Mouse (Mus musculus): ENCODE measurements around the gene Zmiz1. TPM values are rescaled to one million over a fixed set of nuclear protein-coding genes. Genes with fewer than 3 reads are reported as not detected.

The Zmiz1 gene
- polyA plus RNA-seq, 2 experiments from 2014 or later: 21.2 to 34.3 TPM

DNA sequence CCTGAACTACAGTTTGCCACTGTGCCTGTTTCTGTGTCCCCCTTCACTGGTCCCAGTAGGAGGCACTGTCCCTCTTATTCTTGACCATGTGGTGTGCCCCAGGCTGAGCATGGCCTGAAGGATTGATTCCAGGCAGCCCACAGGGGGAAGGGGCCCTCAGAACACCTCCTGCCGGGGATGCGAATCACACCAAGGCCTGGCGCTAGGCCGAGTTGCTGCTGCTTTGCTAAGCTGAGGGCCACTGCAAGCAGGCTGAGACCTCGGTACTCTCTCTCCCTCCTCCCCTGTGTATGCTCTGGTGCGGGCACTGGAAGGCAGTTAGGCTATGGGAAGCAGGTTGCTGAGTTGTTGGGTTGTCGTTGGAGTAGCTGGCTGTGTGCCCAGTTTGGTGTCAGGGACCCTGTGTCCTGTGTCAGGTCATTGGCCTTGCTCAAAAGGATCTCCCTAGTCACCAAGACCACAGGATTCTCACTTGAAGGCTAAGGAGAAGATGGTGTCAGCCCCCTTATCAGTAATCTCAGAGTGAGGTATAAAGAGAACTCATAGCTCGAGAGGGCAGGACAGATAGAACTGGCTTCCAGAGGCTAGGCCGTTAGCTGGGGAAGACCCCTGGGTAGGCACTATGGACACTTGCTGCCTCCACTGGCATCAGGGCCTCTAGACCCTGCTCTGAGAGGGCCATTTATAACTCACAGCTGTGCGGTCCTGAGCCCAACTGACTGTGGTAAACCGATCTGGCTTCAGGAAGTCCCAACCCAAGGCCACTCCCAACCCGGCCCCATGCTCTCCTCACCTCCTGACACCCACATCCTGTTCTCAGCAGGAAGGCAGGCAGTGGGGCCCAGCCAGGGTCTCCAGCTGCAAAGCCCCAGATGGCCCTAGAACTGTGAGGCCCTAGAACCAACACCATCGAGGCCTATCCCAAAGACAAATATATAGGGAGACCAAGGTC lies 57.9 kb downstream of the Zmiz1 start:
- peak; percentile 92 for ATAC-seq

DNA sequence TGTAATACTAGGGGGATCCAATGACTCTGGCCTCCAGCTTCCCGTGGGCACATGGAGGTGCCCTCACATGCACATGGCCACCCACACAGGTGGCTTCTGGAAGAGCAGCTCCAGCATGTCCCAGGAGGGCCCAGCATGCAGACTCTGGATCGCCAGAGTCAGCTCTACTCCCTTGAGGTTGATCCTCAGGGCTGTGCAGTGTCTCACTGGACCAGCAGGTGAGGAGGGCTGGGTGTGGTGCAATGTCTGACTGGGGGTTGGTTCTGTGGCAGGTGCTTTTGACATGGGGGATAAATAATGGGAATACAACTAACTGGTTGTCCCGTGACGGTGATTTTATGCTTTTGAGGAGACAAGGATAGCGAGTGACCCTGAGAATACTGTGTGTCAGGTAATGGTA lies 59.7 kb downstream of the Zmiz1 start:
- ATAC-seq: no peak

DNA sequence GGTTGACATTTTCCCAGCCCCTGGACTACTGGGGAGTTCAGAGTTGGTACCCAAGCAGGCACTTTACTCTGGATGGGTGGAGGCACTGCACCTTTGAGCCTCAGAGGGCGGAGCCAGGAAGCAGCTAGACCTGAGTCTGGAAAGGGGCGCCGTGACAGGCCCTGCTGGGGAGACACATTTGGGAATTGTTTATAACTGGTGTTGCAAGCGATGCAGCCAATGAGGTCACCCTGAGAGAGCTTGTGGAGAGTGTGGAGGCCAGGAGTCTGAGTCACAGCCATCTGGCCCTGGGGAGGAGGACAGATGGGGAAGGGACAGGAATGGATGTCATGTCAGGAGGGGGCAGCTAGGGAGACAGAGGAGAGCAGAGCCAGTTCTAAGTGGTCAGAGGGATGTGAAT lies 60.7 kb downstream of the Zmiz1 start:
- ATAC-seq: no peak

DNA sequence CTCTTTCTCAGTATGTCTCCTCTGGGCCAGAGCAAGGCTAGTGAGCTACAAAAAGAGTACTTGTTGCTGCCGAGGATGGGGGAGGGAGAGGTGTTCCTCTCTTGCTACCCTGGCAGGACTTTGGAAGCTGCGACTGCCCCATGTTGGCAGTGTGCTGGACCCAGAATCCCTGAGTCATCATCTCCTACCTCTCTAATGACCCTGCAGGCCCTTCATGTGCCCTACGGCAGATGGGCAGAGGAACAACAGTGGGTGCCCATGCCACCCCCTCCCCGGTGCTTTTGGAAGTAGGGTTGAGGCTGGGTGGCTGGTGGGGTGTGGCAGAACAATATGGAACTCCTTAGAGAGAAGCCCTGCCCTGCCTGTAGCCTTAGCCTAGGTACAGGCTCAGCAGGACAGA lies 61.6 kb downstream of the Zmiz1 start:
- ATAC-seq: no peak

DNA sequence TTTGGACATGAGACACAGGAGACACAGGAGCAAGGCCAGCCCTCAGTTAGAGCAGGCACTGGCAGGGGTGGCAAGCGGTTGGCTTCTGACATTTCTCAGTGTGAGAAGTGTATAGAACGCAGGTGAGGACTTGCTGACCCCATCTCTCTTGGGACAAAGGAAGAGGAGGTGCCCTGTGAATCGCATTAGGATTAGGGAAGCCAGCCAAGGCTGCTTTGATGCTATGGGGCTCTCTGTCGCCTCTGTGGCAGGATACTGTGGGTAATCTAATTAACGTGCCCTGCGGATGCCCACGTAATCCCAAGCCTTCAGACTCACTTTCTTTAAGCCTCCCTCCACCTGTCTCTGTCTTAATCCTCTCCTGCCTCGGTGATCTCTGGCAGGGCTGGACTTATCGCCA lies 62.0 kb downstream of the Zmiz1 start:
- ATAC-seq: no peak

DNA sequence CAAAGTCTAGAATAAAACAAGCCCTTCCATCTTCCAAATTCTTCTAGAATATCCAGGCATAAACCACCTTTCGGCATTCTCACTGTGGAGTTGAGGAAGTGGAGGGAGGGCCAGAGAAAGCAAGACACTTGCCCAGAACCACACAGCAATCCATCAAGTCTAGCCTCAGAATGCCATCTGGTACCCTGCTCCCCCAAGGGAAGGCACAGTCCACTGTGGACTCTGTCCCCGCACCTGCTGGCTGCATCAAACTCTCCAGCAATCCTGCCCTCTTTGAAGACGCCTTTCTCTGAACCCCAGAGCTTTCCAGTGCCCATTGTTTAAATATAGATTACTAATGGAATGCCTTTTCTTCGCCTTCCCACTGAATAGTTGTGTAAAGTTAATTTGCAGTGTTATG lies 62.5 kb downstream of the Zmiz1 start:
- ATAC-seq: no peak

DNA sequence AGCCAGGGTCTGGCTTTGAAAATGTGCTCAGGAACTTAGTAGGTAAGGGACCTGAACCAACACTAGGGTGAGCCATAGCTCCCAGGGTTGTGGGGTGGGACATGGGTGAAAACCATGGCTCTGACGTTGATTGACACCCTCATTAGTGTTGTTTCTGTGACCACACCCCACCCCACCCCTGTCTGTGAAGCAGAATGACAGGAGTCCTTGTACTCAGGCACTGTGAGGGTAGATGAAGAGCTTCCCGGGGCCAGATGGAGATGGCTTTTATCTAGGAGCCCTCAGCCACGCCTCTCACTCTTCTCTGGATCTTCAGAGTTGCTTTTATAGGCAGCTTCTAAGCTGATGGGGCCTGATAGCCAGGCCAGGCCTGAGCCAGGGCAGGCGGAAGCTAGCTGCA lies 63.4 kb downstream of the Zmiz1 start:
- no peak for ATAC-seq

DNA sequence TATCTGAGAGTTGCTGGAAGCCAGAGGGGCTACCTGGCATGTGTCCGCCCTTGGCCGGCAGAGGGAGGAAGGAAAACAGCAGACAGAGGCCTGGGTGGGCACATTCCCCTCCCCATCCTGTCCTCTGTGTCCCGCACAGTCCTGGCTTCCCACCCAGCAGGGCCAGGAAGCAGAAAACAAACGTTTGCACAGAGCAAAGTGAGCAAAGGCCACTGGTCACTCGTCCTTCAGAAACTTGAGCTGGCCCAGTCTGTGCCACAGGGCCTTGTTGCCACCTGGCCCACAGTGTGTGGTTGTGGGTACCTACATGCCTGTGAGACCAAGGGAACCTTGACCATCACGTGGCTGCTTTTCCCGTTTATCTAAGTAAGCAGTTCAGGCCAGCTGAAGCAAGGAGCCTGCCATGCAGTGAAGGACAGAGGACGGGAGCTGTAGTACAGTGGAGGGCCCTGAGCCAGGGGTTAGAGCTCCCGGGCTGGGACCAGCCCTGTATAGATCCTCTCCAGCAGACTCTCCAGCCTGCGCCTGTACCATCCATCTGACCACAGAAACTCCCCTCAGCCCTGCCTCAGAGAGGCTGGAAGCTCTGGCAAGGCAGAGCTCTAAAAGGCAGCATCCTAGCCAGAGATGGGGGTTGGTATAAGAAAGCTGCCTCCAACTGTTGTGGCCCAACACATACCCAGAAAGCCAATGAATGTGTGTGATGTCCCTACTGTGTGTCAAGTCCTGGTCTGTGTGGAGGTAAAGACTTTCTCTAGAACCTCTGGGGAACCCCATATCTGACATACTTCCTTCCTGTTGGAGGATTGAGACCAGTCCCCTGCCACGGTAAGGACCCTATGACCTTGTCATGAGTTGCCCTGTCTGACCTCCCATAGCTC lies 64.5 kb downstream of the Zmiz1 start:
- ATAC-seq: no peak

DNA sequence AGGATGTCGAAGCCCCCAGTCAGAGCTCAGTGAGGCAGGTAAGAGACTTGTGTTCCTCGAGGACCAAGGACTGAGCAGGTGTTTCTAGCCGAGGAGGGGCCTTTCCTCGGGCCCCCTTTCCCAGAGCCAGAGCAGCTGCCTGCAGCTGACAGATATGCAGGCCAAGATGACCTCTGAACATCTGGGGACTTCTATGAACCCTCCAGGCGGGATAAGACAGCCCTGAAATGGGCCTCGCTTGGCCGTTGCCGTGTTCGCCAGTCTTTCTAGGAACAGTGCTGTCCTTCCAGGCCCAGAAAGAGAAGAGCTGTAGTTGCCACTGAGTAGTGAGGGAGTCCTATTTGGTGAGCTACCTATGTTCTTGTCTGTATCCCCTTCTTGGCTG lies 65.1 kb downstream of the Zmiz1 start:
- no peak for ATAC-seq

DNA sequence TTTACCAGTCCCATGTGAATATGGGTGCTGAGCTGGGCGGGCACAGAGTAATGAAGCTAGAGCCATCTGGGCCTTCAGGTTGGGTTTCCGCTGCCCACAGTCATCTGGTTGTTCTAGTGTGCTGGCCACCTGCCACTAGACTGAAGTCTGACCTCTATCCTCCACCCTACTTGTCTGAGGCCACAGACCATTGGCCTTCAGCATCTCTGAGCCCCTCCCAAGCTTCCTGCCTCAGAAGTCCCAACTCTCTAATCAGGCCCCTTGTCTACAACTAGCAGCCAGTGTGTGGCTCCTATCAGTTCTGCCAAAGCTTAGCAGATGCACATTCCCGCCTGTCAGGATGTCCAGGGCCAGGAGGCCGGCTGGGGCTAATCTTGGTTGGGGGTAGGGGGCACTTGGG lies 65.9 kb downstream of the Zmiz1 start:
- ATAC-seq: no peak

DNA sequence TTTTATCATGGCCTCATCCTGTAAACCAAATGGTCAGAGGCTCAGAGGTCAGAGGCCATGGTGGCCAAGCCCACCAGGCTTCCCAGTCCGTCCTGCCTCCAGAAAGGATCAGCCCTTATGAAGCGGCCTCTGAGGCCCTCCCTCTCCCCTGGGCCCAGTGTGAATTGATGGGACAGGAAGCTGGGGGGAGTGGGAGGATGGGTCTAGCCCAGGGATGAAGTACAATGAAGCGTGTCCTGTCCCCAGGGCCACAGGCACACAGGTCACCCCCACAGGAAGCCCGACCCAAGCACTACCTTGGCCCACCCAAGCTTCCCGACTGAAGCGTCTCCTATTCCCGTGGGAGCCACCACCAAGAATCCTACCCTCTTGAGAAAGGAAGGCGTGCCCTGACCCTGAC lies 66.7 kb downstream of the Zmiz1 start:
- ATAC-seq: no peak

DNA sequence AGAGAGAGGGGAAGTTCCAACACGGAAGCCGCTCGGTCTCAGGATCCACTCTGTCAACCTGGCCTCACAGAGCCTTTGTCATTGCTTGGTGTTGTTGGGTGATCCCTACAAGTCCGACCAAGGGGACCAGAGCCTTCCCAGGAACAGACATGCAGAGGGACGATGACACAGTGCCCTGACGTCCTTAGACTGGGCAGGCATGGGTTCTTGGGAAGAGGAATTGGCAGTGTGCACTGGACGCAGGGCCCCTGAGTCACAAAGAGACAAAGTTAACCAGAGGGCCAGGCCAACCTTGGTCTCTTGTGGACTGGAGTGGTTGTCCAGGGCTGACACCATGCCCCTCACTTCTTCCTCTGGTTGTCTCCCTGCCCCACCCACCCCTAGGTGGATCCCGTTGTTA lies 67.9 kb downstream of the Zmiz1 start:
- no peak for ATAC-seq

DNA sequence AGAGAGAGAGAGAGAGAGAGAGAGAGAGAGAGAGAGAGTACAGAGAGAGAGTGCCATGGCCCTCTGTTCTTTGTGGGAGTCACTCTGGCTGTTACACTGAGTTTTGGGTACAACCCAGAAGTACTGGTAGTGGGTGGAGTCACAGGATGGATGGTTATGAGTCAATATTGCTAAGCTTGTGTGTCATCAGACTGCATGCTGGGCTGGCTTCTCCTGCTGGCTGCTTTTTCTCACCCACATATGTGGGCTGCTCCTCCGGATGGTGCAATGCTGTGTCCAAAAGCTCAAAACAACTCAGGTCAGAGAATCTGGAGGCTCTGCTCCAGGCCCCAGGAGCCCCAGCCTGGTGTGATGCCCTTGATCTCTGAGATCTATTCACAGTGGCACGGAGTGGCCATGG lies 68.3 kb downstream of the Zmiz1 start:
- peak; percentile 94 for ATAC-seq

DNA sequence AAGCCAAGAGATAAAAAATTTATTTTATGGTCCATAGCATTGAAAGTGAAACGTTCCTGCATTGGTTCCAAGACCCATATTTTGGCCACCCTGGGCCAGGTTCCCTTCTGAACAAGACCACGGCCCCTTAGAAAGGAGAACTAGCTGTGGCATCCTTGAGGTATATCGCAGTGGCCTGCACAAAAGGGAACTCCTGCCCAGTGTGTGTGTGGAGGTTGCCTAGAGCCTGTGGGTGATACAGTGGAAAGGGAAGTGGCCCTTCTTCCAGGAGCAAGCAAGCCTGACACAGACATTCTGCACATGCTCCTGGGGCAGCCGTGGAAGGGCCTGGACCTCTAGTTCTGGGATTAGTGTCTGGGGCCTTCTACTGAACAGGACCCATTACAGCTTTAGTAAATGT lies 71.4 kb downstream of the Zmiz1 start:
- ATAC-seq: no peak

DNA sequence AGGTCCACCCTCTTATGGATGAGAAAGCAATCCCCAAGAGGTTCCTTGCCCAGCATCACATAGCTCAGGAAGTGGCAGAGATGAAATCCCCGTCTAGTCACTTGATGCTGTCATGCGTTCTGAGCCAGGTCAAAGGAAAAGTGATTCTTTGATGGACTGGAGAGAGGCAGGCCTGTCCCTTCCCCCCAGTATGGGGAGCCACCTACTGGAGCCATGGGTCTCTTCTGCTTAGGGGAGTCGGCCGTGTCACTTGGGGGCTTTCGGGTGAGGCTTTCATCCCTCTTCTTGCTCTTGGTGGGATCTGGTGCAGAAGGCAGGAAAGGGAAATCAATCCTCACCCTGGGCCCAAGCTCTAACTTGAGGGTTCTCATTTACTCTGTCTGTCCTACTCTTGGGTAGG lies 71.8 kb downstream of the Zmiz1 start:
- ATAC-seq: no peak

DNA sequence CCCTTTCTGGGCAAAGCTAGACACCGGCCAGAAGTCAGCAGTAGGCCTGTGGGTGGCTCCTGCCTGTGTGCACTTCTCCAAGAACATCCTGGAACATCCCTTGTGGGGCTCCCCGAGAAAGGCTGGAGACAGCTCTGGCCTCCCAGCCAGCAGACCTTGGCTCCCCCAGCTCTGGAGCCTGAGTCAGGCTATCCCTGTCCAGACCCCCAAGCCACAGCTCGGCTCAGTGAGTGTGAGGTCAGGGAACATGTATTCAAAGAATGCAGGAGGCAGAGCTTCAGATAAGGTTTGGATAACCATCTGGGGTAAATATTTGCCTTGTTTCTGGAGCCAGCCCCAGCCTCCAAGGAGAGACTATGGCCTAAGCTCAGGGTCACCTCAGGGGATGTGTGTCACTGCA lies 74.0 kb downstream of the Zmiz1 start:
- no peak for ATAC-seq

DNA sequence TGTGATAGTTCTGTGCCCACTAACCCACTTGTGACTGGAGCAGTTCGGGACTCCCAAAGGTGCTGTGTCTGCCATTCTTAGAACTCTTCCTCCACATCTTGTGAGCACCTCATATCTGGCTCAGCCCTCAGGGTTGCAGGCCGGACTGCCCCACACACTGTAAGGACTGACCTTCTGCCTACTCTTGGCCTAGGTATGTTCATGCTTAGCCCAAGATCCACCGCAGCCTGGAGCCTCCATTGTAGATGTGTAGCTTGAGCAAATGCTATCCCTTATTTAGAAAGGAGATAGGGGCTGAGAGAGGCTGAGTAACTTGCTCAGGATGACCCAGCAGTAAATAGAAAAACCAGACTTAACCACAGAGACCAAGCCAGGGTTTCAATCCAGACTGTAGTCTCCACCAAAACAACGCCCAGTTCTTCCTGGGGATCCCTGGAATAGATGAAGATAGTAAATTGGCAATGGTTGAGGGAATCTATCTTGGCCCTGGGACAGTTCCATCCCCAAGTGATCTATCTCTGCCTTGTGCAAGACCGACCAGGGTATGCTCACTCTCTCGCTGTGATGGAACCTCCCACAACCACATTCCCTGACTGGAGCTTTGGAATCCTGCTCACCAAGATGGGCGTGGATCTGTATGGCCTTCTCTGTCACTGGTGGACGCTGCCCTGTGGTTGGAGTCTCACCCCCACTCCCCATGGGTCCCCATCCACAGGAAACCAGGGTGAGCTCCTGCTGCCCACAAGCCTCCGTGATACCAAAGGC lies 74.8 kb downstream of the Zmiz1 start:
- ATAC-seq: no peak

DNA sequence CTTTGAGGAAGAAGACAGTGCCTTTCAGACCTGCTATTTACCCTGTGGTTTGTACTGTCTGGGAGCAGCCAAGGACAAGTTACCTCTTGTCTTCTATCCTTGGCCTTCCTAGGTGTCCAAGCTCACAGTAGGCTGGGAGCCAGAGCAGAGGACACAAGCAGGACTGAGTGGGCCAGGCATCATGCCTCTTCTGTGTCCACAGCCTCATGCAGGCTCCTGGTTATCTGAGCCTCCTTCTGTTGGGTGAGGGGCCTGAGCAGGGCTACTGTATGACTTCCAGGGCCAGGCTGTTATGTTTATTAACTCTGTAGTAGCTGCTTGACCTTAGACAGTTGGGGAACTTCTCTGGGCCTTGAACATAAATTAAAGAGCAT lies 75.4 kb downstream of the Zmiz1 start:
- ATAC-seq: no peak

DNA sequence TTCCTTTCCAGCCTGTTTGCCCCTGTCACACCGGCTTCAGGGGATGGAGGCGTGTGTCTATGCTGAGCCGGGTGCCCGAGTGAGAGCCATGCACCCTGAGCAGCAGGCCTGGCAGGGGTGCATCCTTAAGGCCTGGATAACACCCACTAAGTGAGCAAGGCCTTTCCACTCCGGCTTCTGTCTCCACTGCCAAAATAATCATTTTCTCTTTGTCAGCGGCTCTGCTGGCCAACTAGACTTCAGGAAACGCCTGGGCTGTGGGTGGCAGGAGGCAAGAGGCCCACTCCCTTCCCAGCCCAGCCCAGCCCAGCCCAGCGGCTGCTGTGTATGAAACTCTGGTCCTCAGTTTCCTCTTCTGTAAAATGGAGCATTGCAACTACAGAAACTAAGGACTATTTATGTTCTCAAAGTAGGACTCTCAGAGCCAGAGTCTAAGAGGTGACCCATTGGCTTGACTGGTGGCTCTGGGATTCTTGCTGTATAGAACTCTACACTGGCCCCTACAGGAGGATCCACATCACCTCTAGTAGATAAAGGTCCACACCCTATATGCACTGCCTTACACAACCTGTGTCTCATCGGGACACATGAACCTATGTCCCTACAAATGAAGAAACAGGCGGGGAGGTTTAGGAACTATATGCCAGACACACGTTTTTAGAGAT lies 76.1 kb downstream of the Zmiz1 start:
- no peak for ATAC-seq

DNA sequence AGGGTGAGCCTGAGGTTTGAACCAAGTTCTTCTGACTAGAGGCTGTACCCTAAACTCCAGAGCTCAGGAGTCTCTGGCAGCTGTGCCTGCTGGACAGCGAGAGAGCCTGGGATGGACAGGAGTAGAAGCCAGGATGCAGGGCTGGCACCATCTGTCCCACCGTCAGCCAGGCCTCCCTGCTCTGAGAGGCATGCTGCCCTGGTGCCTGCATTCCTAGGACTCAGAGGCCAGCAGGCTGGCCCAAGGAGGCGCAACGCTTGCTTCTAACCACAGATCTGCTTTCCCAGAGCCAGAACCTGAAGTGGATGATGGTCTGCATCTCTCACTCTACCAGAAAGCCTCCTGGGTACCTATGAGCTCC lies 76.6 kb downstream of the Zmiz1 start:
- no peak for ATAC-seq

DNA sequence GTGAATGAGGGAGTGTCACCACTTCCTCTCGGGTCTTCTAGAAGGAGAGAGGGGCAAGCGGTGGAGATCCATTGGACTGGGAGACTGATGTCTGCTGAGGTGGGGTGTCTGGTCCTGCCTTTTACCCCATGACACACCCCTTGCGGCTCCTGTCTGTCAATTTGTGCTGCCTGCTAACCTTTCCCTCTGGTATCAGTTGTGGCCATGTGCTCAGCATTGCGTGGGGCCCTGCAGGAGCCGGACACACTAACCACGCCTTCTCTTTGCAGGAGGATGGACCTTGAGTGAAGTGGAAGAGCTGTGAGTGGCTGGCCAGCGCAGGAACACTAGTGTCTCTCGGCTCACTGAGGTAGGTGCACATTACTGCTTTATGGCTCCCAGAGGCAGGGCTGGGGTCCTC lies 77.5 kb downstream of the Zmiz1 start:
- ATAC-seq: no peak

DNA sequence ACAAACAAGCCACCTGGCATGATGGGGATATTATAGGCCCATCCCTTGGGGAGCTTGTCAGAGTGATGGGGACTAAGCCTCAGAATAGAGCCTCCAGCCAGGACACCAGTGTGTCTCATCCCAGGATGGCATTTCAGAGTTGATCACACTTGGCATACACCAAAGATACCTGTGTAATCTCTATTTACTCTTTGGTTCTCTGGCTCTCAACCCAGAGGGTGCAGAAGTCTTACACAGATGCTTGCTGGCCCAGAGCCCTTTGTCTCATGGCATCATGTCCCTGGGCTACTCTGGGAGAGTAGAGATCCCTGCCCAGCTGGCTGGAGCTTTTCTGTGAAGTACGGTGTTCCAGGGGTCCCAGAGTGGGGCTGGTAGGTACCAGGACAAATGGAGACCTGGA lies 78.4 kb downstream of the Zmiz1 start:
- ATAC-seq: no peak

DNA sequence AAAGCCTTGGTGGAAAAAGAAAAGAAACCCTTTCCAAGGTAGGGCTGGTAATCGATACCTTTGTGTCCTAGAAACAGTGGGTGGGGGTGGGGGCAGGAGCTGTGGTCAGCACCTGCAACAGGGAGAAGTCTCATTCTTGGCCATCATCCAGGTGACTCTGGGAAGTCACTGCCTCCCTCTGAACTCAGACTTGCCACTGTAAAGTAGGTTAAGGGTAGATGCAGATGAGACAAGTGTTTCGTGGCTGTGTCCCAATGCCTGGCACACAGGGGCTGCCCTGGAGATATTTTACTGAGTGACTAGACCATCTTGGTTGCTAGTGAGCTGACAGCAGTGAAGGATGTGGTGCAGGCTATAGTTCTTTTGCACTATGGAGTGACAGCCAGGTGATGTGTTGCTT lies 79.5 kb downstream of the Zmiz1 start:
- ATAC-seq: no peak
